Mouse (Mus musculus) ES-E14 (cell line): ENCODE data around the gene Dock6.

ENCODE experiments used
- CHD2 ChIP-seq: IDR thresholded peaks from 2 replicates; pipeline ENCODE4 v1.6.1; 2014; ENCODE audit warnings: mild to moderate bottlenecking, low read depth, low read length, inconsistent platforms
- HCFC1 ChIP-seq: IDR thresholded peaks from 2 replicates; pipeline ENCODE4 v1.6.1; 2012; ENCODE audit warnings: low read length, inconsistent platforms, borderline replicate concordance; ENCODE audit not compliant: insufficient read depth
- MAFK ChIP-seq: IDR thresholded peaks from 2 replicates; pipeline ENCODE4 v1.6.1; 2014; ENCODE audit warnings: mild to moderate bottlenecking, low read depth, low read length, inconsistent platforms; ENCODE audit not compliant: insufficient read depth
- ZC3H11A ChIP-seq: IDR thresholded peaks from 2 replicates; pipeline ENCODE4 v1.6.1; 2012; ENCODE audit warnings: low read depth, mild to moderate bottlenecking, inconsistent platforms, low read length, borderline replicate concordance
- ZNF384 ChIP-seq: IDR thresholded peaks from 2 replicates; pipeline ENCODE4 v1.6.1; 2012; ENCODE audit warnings: low read depth, low read length, inconsistent platforms

DNA sequence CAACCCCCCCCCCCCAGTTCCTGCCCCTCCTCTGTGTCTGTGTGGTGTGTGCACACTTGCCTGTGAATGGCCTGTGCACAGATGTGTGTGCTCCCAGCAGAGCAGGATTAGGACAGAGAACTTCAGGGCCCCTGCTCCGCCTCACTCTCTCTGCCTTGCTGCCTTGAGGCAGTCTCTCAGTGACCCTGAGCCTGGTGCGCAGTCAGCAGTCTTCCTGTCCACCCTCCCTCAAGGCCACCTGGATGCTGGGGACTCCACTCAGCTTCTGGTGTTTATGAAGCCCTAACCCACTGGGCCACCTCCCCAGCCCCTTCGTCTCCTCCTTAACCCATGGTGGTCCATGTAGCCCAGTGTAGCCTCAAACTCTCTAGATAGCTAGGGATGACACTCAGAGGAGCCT, 15.3 kb upstream of the Dock6 start:
- TF ChIP-seq ZNF384 (no peak), MAFK (no peak), ZC3H11A (no peak), CHD2 (no peak), HCFC1 (no peak)
